Mouse (Mus musculus) kidney, postnatal 14 days (tissue): ENCODE measurements around the gene Ier5l.
A peak's percentile ranks its signal among the peaks of the same experiment; 100 is the strongest.

Source experiments
- DNase-seq: peaks from one replicate; pipeline ENCODE4 v3.0.0; 2022; ENCODE audit warnings: mixed read lengths

The Ier5l gene

DNA sequence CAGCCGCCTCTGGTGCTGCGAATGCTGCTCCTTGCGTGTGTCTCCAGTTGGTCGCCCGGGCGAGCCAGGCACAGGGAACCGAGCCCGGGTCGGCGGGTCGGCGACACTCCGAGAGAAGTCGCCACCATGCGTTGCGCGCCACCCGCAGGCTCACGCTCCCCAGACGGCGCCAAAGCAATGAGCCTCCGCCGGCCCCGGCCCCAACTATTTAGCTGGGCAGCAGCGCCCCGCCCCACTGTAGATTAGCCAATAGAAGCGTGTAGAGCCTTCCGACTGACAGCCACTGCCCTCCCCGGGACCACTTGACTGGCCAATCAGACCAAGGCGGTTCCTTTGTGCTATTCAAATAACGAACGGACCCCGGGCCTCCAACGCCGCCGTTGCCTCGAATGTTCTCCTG is at the start of gene Ier5l:
Ier5l (minus strand) TSS at position 181 of the 400 bp plus-strand sequence.
- DNase-seq: peak; percentile 97

- DNase-seq: peak; percentile 29
These were observed 49.7 kb upstream of the Ier5l start for GRCm38 (mm10) chr2:30523727-30524126.

DNA sequence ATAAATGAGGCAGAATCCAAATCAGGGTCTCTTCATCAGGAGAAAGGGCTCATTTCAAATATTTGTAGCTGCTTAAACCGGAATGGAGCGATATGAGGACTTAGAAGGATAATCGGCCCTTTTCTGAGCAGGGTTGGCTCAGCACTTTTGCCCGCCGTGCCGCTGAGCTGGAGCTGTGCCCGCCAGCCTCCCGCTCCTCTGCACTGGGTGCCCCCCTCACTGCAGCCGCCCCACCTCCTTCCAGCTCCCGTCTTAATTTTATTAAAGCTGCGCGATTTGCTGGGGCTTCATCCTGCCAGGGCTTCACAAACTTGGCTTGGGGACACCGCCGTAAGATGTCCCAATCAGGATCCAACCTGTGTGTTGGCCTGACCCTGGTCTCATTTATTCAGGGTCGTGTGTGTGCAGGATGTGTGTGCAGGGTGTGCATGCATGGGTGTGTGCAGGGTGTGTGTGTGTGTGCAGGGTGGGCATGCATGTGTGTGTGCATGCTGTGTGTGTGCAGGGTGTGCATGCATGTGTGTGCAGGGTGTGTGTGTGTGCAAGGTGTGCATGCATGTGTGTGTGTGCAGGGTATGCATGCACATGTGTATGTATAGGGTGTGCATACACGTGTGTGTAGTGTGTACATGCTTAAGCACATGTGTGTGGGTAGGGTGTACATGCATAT is 36.8 kb upstream of the Ier5l start:
- no peak for DNase-seq

- no peak for DNase-seq
These were observed 33.2 kb upstream of the Ier5l start for GRCm38 (mm10) chr2:30507138-30507727.

- peak; percentile 47 for DNase-seq
These were observed 29.9 kb upstream of the Ier5l start for GRCm38 (mm10) chr2:30503677-30504621.

- no peak for DNase-seq
These were observed 27.7 kb upstream of the Ier5l start for GRCm38 (mm10) chr2:30501701-30502100.

DNA sequence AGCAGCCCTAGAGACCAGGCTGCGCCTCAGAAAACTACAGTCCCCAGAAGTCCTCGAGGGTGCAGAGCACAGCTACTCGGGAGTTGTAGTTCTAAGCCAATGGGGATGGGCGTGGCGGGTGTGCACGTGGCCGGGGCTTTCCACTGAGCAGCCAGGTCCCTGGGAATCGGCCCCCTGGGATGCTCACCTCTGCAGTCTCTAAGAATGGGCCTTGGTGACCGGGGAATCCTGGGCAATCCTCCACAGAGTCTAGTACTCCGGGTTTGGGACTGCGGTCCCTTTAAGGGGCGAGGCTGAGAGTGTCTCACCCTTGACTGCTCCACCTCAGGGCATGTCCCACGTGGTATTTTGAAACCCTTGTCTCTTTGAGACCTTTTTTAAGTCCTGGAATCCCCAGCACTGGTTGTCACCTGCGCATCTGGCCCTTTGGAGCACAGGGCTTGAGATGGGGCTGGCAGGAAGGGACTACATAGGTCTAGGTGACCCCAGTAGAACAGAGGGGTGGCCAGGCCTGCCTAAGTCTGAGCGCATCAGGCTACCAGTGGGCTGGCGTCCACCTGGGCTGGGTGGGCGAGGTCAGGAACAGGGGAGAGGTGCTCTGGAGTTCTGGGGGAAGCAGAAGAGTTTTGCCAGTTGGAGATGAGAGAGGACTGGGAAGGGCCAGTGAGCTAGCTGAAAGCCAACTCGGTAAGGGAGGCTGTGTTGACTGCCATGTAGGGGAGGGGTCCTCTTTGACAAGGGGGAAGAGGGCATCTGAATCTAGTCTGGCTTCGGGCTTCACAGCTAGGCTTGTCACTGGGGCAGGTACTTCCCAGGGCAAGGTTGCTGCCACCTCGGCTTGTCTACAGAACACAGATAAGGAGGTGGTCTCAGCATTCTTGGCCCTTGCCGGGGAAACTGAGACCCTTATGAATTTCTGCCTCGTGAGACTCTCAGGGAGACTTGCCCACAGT is 22.2 kb upstream of the Ier5l start:
- DNase-seq: peak; percentile 80

DNA sequence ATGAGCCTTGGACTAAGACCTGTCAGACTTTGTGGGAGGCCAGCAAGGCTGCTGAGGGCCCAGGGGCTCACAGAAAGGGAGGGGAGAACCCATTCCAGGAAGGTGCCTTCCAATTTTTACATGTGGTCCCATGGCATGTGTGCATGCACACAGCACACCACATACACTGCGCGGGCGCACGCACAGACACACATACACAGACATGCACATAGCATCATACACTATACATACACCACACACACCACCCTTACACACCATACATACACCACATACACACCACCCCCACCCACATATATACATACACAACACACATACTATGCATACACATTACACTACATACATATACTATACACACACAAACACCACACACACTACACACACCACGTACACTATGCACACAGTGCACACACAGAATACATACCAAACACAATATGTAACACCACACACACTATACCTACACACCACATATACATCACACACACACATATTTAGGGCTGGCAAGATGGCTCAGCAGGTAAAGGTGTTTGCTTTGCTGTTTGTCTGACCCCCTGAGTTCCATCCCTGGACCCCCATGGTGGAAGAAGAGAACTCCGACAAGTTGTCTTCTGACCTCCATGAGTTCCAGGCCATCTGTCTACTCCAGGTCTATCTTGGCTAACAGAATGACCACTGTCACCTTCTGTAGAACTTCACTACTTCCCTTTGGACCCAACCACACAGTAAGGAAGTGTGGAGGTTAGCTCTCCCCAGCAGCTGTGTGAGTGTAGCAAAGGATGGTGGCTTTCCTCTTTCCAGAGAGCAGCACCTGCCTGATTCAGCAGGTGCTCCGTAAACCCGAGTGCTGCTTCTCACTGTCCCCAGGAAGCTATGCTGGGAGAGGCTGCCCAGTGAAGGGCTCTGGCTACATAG is 21.2 kb upstream of the Ier5l start:
- no peak for DNase-seq

DNA sequence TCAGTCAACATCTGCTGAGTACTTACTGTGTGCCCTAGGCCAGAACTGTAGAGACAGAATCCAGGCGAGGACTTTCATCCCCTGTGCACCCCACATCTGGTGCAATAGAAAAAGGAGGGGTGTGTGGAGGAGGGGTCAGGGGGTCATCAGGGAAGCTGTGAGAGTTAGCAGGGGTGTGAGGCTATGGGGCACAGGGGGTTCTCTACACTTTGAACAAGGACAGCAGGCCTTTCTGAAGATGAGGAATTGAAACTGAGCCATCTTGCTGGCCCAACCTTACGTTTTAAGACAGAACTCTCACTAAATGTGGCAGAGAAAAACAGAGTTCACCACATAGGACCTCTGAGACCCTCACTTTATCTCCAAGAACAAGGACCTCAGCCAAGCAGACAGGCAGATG is 16.4 kb upstream of the Ier5l start:
- DNase-seq: no peak

DNA sequence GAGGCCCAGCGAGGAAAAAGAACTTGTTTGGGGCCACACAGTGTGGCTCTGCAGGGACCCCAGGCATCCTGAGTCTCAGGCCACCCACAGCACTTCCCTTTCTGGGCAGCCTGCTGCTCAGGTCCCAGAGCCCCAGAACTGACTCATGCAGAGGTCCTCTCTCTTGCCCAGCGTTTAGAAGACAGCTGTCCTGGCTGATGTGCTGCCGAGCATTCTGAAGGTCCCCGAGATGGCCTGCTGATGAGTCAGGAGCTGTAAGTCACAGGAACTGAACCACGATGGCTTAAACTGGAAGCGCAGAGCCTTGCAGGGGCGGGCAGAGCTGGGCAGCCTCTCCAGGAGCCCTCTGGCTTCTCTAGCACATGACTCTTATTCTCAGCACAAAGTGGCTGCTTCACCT is 13.6 kb upstream of the Ier5l start:
- DNase-seq: peak; percentile 14

- DNase-seq: no peak
These were observed 4.5 kb upstream of the Ier5l start for GRCm38 (mm10) chr2:30478526-30478925.

GRCm38 (mm10) chr2:30476241-30476640 is 2.2 kb upstream of the Ier5l start:
- no peak for DNase-seq

GRCm38 (mm10) chr2:30475457-30475856 is 1.4 kb upstream of the Ier5l start:
- no peak for DNase-seq

DNA sequence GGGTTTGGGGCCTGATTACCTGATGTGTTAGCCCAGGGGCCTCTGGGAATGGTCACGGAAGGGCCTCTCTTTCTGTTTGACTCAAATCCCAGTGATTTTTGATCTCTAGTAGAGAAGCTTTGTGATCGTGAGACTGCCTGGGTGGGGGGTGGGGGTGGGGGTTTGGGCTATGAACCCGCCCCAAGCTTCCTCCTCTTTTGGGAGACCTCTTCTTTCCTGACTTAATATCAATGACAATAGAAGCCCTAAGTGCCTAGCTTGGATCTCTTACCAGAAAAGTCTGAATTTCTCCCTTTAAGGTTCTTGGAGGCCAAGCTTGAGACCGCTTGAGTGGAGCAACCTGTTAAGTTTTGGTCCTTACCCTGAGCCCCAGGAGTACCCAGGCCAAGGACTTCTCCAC is 757 bp upstream of the Ier5l start:
- no peak for DNase-seq

GRCm38 (mm10) chr2:30473431-30474031 is 488 bp downstream of the Ier5l start:
- DNase-seq: no peak

DNA sequence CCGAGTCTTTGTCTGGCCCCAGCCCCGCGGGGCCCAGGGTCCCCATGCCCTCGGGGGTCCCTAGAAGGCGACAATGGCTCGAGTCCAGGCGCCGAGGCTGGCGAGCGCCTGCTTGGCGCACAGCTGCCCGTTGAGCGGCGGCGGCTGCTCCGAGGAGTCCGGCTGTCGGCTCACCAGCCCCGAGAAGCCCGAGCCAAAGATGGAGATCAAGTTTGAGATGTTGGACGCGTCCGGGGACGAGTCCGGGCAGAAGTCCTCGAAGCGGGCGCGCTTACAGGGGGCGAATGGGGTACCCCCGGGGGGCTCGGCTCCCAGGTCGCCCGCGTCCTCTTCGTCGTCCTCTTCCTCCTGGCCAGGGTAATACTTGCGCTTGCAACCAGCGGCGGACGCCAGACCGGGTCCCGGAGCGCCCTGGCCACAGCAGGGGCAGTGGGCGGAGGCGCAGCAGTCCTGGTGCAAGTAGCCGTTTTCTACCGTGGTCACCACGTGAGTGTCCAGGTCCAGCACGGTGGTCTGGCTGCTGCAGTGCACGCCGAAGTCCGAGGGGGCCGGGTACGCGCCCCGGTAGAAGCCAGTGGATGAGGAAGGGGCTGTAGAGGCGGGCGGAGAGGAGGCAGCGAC is 1.2 kb downstream of the Ier5l start:
- peak; percentile 62 for DNase-seq

GRCm38 (mm10) chr2:30471795-30472720 is 2.0 kb downstream of the Ier5l start:
- DNase-seq: peak; percentile 95

- no peak for DNase-seq
These were observed 3.0 kb downstream of the Ier5l start for GRCm38 (mm10) chr2:30471051-30471450.
